Mouse (Mus musculus) WW6 (cell line): ENCODE measurements around the gene Ccne1.
A peak's percentile ranks its signal among the peaks of the same experiment; 100 is the strongest.
"Not testable (repeated sequence)": the region's sequence is repeated elsewhere in the genome, so short reads cannot be mapped to it uniquely, and the experiment has no call there.

ENCODE experiments used
- DNase-seq: peaks from one replicate; pipeline ENCODE4 v3.0.0-alpha.2; 2013; ENCODE audit warnings: low read depth, low spot score

Ccne1 gene

GRCm38 (mm10) chr7:38107371-38108259 is at the start of gene Ccne1:
Gene Ccne1 (minus strand): TSS chr7:38107534.
- peak; percentile 80 for DNase-seq

DNA sequence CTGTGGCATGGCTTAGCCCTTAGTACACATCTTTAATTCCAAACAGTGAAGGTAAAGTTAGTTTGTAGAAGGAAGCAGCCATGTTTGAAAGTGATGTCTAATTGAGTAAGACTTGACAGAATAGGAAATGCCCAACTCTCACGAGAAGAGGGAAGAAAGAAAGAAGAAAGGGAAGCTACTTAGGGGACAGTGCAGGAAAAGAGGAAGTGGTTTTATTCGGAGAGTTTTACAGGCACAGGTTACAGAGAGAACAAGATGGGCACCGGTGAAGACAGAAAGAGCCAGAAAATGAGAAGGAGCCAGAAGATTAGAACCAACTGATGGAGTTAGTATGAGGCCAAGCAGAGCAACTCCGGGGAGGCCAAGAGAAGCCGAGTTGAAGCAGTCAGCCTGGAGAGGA is 48.5 kb upstream of the Ccne1 start:
- no peak for DNase-seq

DNA sequence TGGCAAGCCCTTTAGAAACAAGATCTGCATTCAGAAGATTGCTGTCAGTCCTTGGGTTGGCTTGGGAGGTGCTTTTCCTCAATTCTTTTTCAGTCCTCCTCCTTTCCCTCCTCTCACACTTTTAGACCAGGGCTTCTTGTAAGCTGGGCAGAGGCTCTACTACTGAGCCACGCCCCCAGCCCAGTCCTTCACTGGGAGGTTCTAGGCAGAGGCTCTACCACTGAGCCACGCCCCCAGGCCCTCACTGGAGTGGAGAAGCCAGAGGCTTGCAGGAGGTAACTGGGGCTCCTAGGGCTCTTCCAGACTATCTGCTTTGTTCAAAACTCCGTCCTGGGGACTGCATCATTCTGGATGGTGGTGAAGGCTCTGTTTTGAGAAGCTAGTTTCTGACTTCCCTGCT is 45.2 kb upstream of the Ccne1 start:
- DNase-seq = no peak

- no peak for DNase-seq
Observed at GRCm38 (mm10) chr7:38151706-38152312, 44.5 kb upstream of the Ccne1 start.

DNA sequence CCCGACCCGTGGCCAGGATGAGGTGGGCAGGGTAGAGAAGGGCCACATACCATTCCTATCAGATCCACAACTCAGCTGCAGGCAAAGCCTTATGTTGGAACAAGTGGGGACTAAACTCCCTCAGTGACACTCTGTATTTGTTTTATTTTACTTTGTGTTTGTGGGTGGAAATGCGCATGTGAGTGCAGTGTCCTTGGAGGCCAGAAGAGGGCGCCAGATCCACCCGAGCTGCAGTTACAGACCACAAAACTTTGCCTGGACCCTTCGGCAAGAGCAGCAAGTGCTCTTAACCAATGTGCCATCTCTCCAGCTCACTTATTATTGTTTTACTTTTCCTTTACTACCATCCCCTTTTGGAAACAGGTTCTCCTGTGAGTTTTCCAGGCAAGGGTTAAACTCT is 40.1 kb upstream of the Ccne1 start:
- no peak for DNase-seq

- DNase-seq = peak; percentile 55
Observed at GRCm38 (mm10) chr7:38141747-38142545, 34.6 kb upstream of the Ccne1 start.

DNA sequence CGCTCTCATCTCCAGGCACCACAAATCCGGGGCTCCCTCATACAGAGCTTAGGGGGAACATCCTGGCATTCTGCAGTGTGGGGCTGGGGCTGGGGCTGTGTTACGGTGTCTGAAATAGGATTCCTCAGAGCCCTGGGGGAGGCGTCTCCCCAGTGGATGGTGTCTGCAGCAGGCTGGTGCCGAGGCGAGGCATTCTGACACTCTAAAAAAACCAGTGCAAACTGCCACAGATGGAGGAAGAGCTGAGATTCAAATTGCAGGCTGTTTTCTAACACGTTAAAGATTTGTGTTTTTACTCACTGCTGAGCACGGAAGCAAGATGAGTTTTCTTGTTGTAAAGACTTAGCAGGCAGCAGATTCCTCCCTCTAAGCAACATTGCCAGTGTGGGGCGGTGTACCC is 33.0 kb upstream of the Ccne1 start:
- DNase-seq = no peak

DNA sequence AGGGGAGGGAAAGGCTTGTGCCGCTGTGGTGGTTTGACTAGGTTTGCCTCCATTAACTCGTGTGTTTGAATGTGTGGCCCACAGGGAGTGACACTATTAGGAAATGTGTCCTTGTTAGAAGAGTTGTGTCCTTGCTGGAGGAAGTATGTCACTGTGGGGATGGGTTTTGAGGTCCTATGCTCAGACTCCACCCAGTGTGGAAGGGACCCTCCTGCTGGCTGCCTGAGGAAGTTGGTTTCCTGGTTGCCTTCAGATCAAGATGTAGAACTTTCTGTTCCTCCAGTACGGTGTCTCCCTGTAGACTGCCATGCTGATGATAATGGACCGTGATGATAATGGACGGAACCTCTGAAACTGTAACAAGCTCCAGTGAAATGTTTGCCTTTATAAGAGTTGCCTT is 27.1 kb upstream of the Ccne1 start:
- DNase-seq = no peak

DNA sequence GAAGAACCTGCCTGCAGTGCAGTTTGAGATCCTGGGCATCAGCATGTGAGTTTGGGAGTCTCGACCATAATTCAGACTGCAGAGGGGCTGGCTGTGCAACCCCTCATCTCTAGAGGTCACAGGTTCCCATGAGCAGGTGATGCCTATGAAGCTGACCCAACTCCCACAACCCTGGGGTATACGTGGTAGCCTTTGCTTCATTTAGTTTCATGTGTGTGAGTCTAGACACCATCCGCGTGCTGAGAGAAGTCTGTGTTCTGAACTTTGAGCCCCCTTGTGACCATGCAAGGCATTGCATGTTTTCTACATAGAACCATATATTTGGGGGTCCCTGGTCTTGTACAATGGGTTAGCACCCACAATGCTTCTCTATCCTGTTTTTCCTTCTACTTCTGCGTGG is 23.9 kb upstream of the Ccne1 start:
- DNase-seq = no peak

DNA sequence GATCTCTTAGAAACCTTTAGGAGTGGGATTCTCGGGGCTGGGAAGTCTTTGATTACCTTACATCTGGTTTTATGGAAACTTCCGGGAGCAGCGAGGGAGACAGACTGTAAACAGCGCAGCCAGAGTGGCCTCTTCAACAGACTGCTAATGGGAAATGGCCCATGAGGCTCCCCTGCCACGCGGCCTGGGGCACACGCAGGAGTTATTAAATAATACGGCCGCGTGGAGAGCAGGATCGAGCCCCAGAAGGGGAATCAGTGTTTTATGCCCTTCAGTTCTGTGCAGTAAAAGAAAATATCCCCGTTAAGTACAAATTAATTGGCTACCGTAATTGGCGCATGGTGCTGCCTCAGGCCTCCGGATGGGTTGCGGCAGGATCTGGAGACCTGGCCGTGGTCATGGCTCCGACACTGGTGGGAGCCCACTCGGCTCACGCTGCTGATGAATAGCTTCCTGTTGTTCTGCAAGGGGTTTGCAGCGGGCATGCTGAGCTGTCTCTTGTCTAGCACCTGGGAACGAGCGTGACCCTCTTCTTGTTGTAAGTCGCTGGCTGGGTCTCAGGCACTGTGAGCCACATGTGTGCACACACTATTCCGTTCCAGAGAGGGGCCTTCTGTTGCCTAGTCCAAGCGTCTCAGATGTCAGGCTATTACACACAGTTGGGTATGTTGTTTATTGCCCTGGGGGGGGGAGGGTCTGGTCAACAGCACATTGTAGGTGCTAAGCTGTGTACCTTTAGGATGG is 22.8 kb upstream of the Ccne1 start:
- DNase-seq = no peak

GRCm38 (mm10) chr7:38129491-38129890 is 22.2 kb upstream of the Ccne1 start:
- DNase-seq = no peak

DNA sequence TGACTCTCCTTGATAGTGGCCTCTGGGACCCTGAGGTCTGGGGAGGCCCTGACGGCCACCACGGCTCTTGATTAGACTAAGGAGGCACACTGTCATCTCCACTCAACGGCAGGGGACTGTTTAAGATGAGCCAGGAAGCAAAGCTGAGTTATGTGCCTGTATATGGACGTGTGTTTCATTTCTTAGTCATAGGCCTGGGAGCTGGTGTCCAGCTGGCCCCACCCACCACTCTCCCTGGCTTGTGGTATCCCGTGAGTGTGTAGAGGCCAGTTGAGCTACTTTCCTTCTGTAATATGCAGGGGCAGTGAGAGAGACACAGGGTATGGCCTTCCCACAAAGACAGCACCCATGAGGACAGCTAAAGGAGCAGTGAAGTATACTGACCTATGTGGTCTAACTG is 20.9 kb upstream of the Ccne1 start:
- not testable (repeated sequence) for DNase-seq

- no peak for DNase-seq
Observed at GRCm38 (mm10) chr7:38125565-38126159, 18.3 kb upstream of the Ccne1 start.

GRCm38 (mm10) chr7:38124164-38124563 is 16.8 kb upstream of the Ccne1 start:
- DNase-seq = not testable (repeated sequence)

DNA sequence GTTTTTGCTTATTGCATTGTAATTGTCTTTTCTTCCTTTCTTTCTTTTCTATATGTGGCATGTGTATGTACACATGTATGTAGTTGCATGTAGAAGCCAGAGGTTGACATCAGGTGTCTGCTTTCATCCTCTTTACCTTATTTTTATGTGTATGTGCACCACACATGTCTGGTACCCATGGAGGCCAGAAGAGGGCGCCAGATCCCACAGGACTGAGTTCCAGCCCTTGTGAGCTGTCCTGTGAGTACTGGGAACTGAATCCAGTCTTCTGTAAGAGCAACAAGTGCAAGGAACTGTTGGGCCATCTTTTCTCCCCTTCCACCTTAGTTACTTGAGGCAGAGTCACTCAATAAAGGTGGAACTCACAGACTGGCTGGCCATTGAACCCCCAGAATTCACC is 11.3 kb upstream of the Ccne1 start:
- no peak for DNase-seq

- no peak for DNase-seq
Observed at GRCm38 (mm10) chr7:38112451-38112850, 5.1 kb upstream of the Ccne1 start.

GRCm38 (mm10) chr7:38111996-38112395 is 4.7 kb upstream of the Ccne1 start:
- DNase-seq = peak; percentile 80

DNA sequence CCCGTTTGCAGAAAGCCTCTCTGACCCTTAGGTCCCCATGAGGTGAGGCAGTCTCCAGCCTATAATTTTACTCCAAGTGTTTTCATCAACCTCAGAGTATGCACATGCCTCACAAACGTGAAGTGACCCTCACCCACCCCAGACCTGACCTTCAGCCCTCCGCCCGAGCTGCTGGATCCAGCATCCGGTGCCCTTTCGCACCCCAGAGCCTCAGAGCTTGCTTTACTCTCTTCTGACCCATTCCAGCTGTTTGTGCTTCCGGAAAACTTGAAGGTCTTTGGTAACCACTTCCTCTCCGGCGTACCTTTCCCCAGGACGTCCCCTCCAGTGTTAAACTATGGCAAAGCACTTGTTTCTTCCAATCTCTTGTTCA is 912 bp upstream of the Ccne1 start:
- no peak for DNase-seq

- DNase-seq = no peak
Observed at GRCm38 (mm10) chr7:38106711-38107311, 523 bp downstream of the Ccne1 start.

DNA sequence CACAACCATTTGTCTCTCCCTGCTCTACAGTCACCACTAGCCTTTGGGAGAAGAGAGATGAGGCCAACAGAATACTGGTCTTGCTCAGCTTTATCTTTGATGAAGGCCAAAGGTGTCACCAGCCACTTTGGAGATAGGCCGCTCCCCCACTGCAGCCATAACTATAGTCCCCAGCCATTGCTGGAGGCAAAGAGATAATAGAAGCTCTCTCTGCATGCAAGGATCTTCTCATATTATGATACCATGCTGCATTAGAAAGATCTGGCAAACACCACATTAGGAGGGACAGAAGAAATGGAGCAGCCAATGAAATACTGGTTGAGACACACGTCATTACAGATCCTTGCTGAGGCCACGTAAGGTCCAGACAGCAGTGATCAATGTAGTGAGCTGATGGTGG is 2.0 kb downstream of the Ccne1 start:
- DNase-seq = no peak

DNA sequence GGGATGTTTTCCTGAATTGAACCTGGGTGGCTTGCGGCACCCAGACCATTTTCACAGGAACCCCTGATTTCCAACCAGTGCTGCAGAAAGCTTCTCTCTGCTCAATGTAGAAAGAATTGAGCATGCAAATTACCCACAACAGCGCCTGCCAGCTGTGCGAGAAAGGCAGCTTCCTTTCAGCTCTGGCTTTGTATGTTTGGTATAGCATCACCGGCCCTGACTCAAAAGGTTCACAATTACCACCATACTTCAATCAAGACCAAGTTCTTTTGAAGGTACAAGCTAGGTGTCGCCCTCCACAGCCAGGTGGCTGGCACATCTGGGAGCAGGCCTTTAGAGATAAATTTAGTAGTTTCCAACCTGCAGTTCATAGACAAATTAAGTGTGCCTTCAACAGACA is 3.2 kb downstream of the Ccne1 start:
- no peak for DNase-seq
